Comparison of ENCODE assay signal across 23 mouse cellular contexts in genomic region chr12:17261005-17261404, GRCm38 (mm10). TPM values are rescaled to one million over a fixed set of nuclear protein-coding genes. Genes with fewer than 3 reads are reported as not detected.
A peak's percentile ranks its signal among the peaks of the same experiment; 100 is the strongest.
DNase-seq lines count a peak whose midpoint lies in the region; ATAC-seq and TF ChIP-seq lines count a peak whose summit lies in the region.
"Had no signal": no experiment of that assay in that cellular context is flagged by ENCODE, and none has a peak within 500 bp of the region (broad histone marks: within the 10 kb centered on the region; RNA-seq: fewer than 3 reads in every experiment).

No protein-coding gene starts in this region.

- H3K36me3 ChIP-seq in forebrain, embryonic 14.5 days (ENCODE audit: control insufficient read depth, insufficient read depth, low read length) = no peaks in the 10 kb centered on the region
- H3K36me3 ChIP-seq in forebrain, postnatal 0 days (ENCODE audit: insufficient read depth) = no peaks in the 10 kb centered on the region
- no peaks in the 10 kb centered on the region for H3K36me3 ChIP-seq in hindbrain, postnatal 0 days (ENCODE audit: insufficient read depth, low read length)
- no peaks in the 10 kb centered on the region for H3K36me3 ChIP-seq in hindbrain, embryonic 11.5 days (ENCODE audit: control insufficient read depth, insufficient read depth, low read length)
- no peaks in the 10 kb centered on the region for H3K36me3 ChIP-seq in midbrain, postnatal 0 days (ENCODE audit: insufficient read depth, low read length)
- H3K36me3 ChIP-seq in midbrain, embryonic 11.5 days (ENCODE audit: control insufficient read depth, insufficient read depth, low read length) = no peaks in the 10 kb centered on the region
- H3K36me3 ChIP-seq: embryonic facial prominence, embryonic 12.5 days; embryonic facial prominence, embryonic 15.5 days; heart, embryonic 10.5 days; hindbrain, embryonic 13.5 days had no signal

- no peak overlapping the region for H3K9ac ChIP-seq in forebrain, embryonic 14.5 days (ENCODE audit: low read length)
- no peak overlapping the region for H3K9ac ChIP-seq in forebrain, postnatal 0 days
- H3K9ac ChIP-seq in hindbrain, postnatal 0 days (replicated peaks; ENCODE audit: low read length) = no peak overlapping the region
- no peak overlapping the region for H3K9ac ChIP-seq in hindbrain, embryonic 11.5 days (ENCODE audit: low read depth, low read length)
- H3K9ac ChIP-seq in midbrain, postnatal 0 days (replicated peaks; ENCODE audit: low read length, poor library complexity, severe bottlenecking) = no peak overlapping the region
- no peak overlapping the region for H3K9ac ChIP-seq in midbrain, embryonic 11.5 days (ENCODE audit: low read length)
- H3K9ac ChIP-seq: embryonic facial prominence, embryonic 12.5 days; embryonic facial prominence, embryonic 15.5 days; hindbrain, embryonic 13.5 days had no signal

- no peaks in the 10 kb centered on the region for H3K9me3 ChIP-seq in forebrain, embryonic 14.5 days (replicated peaks; ENCODE audit: control insufficient read depth, low read length)
- H3K9me3 ChIP-seq in forebrain, postnatal 0 days (ENCODE audit: low read length) = no peaks in the 10 kb centered on the region
- H3K9me3 ChIP-seq in hindbrain, postnatal 0 days (ENCODE audit: low read length) = no peaks in the 10 kb centered on the region
- no peaks in the 10 kb centered on the region for H3K9me3 ChIP-seq in hindbrain, embryonic 11.5 days (ENCODE audit: control insufficient read depth, low read length)
- H3K9me3 ChIP-seq in midbrain, postnatal 0 days (ENCODE audit: low read length) = no peaks in the 10 kb centered on the region
- no peaks in the 10 kb centered on the region for H3K9me3 ChIP-seq in midbrain, embryonic 11.5 days (ENCODE audit: control insufficient read depth, low read length)
- H3K9me3 ChIP-seq: embryonic facial prominence, embryonic 12.5 days; embryonic facial prominence, embryonic 15.5 days; heart, embryonic 10.5 days; hindbrain, embryonic 13.5 days had no signal

- WGBS in forebrain, embryonic 14.5 days = 77% methylated on average over 3 of the region's 3 CpGs
- WGBS in forebrain, postnatal 0 days = 68% methylated on average over 3 of the region's 3 CpGs
- WGBS in hindbrain, postnatal 0 days = 62% methylated on average over 3 of the region's 3 CpGs
- 94% methylated on average over 3 of the region's 3 CpGs for WGBS in hindbrain, embryonic 11.5 days
- WGBS in midbrain, postnatal 0 days = 87% methylated on average over 3 of the region's 3 CpGs
- 94% methylated on average over 3 of the region's 3 CpGs for WGBS in midbrain, embryonic 11.5 days

- no peak for ATAC-seq in forebrain, embryonic 14.5 days
- no peak for ATAC-seq in forebrain, postnatal 0 days
- ATAC-seq in hindbrain, postnatal 0 days = peak; percentile 41; the same call in 1 of the 2 replicates
- ATAC-seq in hindbrain, embryonic 11.5 days (ENCODE audit: low FRiP score) = no peak
- ATAC-seq in midbrain, postnatal 0 days (ENCODE audit: low FRiP score) = no peak
- ATAC-seq in midbrain, embryonic 11.5 days (ENCODE audit: low FRiP score) = no peak
- ATAC-seq in megakaryocyte-erythroid progenitor cell, adult 5-6 weeks (replicated peaks; ENCODE audit: low FRiP score, low TSS enrichment, poor library complexity, severe bottlenecking) = no peak
- ATAC-seq: activated CD4-positive, CD25-positive, alpha-beta regulatory T cell, adult 4 months; CD4-positive, CD25-positive, alpha-beta regulatory T cell, adult 4 months; hindbrain, embryonic 16.5 days; inflammation-experienced regulatory T-cells, adult 6 months; intestine, embryonic 16.5 days had no signal

- TF ChIP-seq CTCF in forebrain, postnatal 0 days (IDR thresholded peaks at IDR 0.05; ENCODE audit: low read depth) = no peak
- TF ChIP-seq CTCF in hindbrain, postnatal 0 days (IDR thresholded peaks at IDR 0.05; ENCODE audit: low read depth) = no peak
- no peak for TF ChIP-seq CTCF in midbrain, postnatal 0 days (IDR thresholded peaks at IDR 0.05)

- no peaks in the 10 kb centered on the region for H3K27me3 ChIP-seq in forebrain, embryonic 14.5 days (replicated peaks; ENCODE audit: control insufficient read depth, insufficient read depth, low read length)
- H3K27me3 ChIP-seq in forebrain, postnatal 0 days (ENCODE audit: insufficient read depth, low read length) = no peaks in the 10 kb centered on the region
- H3K27me3 ChIP-seq in hindbrain, postnatal 0 days (ENCODE audit: insufficient read depth, low read length) = no peaks in the 10 kb centered on the region
- H3K27me3 ChIP-seq in hindbrain, embryonic 11.5 days (ENCODE audit: control insufficient read depth, insufficient read depth, low read length) = no peaks in the 10 kb centered on the region
- no peaks in the 10 kb centered on the region for H3K27me3 ChIP-seq in midbrain, postnatal 0 days (ENCODE audit: insufficient read depth, low read length)
- no peaks in the 10 kb centered on the region for H3K27me3 ChIP-seq in midbrain, embryonic 11.5 days (ENCODE audit: control insufficient read depth, insufficient read depth, low read length)
- H3K27me3 ChIP-seq: embryonic facial prominence, embryonic 12.5 days; embryonic facial prominence, embryonic 15.5 days had no signal

- DNase-seq in forebrain, embryonic 14.5 days (ENCODE audit: low spot score) = peak; percentile 28
- no peak for DNase-seq in forebrain, postnatal 0 days
- peak; percentile 30 for DNase-seq in hindbrain, postnatal 0 days (ENCODE audit: low spot score)
- no peak for DNase-seq in hindbrain, embryonic 11.5 days (ENCODE audit: low spot score)
- peak; percentile 35 for DNase-seq in midbrain, postnatal 0 days (ENCODE audit: low spot score)
- no peak for DNase-seq in midbrain, embryonic 11.5 days (ENCODE audit: low spot score, missing footprints)
- DNase-seq: adrenal gland, adult 8-10 months; adrenal gland, postnatal 25 days; cerebellum, adult 2 months; cerebellum, postnatal 25 days; gastrocnemius, postnatal 25 days; heart, adult 2 months; kidney, adult 18-20 months had no signal

- H3K4me2 ChIP-seq in forebrain, embryonic 14.5 days (ENCODE audit: low read length) = no peak overlapping the region
- no peak overlapping the region for H3K4me2 ChIP-seq in forebrain, postnatal 0 days (ENCODE audit: low read depth)
- H3K4me2 ChIP-seq in hindbrain, postnatal 0 days (ENCODE audit: low read depth, low read length) = no peak overlapping the region
- H3K4me2 ChIP-seq in hindbrain, embryonic 11.5 days (replicated peaks; ENCODE audit: low read depth, low read length) = no peak overlapping the region
- no peak overlapping the region for H3K4me2 ChIP-seq in midbrain, postnatal 0 days (ENCODE audit: low read depth, low read length, poor library complexity, severe bottlenecking)
- H3K4me2 ChIP-seq in midbrain, embryonic 11.5 days = no peak overlapping the region
- H3K4me2 ChIP-seq: embryonic facial prominence, embryonic 12.5 days; embryonic facial prominence, embryonic 15.5 days; hindbrain, embryonic 13.5 days had no signal

- H3K4me3 ChIP-seq in forebrain, embryonic 14.5 days (ENCODE audit: low read depth, low read length) = no peak overlapping the region
- no peak overlapping the region for H3K4me3 ChIP-seq in forebrain, postnatal 0 days (ENCODE audit: low read depth, low read length)
- H3K4me3 ChIP-seq in hindbrain, postnatal 0 days (ENCODE audit: low read length) = no peak overlapping the region
- H3K4me3 ChIP-seq in hindbrain, embryonic 11.5 days (ENCODE audit: low read depth, low read length) = no peak overlapping the region
- no peak overlapping the region for H3K4me3 ChIP-seq in midbrain, postnatal 0 days (ENCODE audit: low read depth, low read length)
- no peak overlapping the region for H3K4me3 ChIP-seq in midbrain, embryonic 11.5 days (ENCODE audit: low read depth, low read length)
- H3K4me3 ChIP-seq: embryonic facial prominence, embryonic 12.5 days; embryonic facial prominence, embryonic 15.5 days; heart, adult 2 months; heart, embryonic 10.5 days; hindbrain, embryonic 13.5 days had no signal

- H3K27ac ChIP-seq in forebrain, embryonic 14.5 days (ENCODE audit: low read depth, low read length) = no peak overlapping the region
- H3K27ac ChIP-seq in forebrain, postnatal 0 days (ENCODE audit: low read depth, low read length) = no peak overlapping the region
- H3K27ac ChIP-seq in hindbrain, postnatal 0 days = no peak overlapping the region
- H3K27ac ChIP-seq in hindbrain, embryonic 11.5 days (ENCODE audit: low read depth, low read length) = no peak overlapping the region
- H3K27ac ChIP-seq in midbrain, postnatal 0 days (ENCODE audit: low read depth, low read length) = no peak overlapping the region
- H3K27ac ChIP-seq in midbrain, embryonic 11.5 days (ENCODE audit: low read depth, low read length) = no peak overlapping the region
- H3K27ac ChIP-seq: embryonic facial prominence, embryonic 12.5 days; embryonic facial prominence, embryonic 15.5 days; heart, adult 2 months; heart, embryonic 10.5 days; hindbrain, embryonic 13.5 days had no signal

- no peaks in the 10 kb centered on the region; the same call in 1 of the 2 replicates for H3K4me1 ChIP-seq in forebrain, embryonic 14.5 days (ENCODE audit: control insufficient read depth, insufficient read depth, low read length)
- H3K4me1 ChIP-seq in forebrain, postnatal 0 days (ENCODE audit: insufficient read depth) = no peaks in the 10 kb centered on the region
- no peaks in the 10 kb centered on the region for H3K4me1 ChIP-seq in hindbrain, postnatal 0 days (ENCODE audit: insufficient read depth, low read length)
- no peaks in the 10 kb centered on the region for H3K4me1 ChIP-seq in hindbrain, embryonic 11.5 days (replicated peaks; ENCODE audit: control insufficient read depth, insufficient read depth, low read length)
- no peaks in the 10 kb centered on the region for H3K4me1 ChIP-seq in midbrain, postnatal 0 days (ENCODE audit: insufficient read depth, low read length)
- no peaks in the 10 kb centered on the region for H3K4me1 ChIP-seq in midbrain, embryonic 11.5 days (ENCODE audit: control insufficient read depth, insufficient read depth, low read length)
- H3K4me1 ChIP-seq: embryonic facial prominence, embryonic 12.5 days; embryonic facial prominence, embryonic 15.5 days; hindbrain, embryonic 13.5 days had no signal

RNA-seq across cellular contexts. Expression of gene Pdia6, which starts 5.3 kb away (rescaled TPM):
- polyA plus RNA-seq in forebrain, embryonic 14.5 days (2014; fragmentation: Nextera tagmentation; extraction: Ambion mirVana) = 357 and 368 TPM in 2 replicates
- total RNA-seq in forebrain, postnatal 0 days (2014; rRNA removed) = 152 and 182 TPM in 2 replicates
- 223 and 247 TPM in 2 replicates for polyA plus RNA-seq in forebrain, postnatal 0 days (2015; fragmentation: Nextera tagmentation; extraction: Ambion mirVana)
- 76.3 and 99.2 TPM in 2 replicates for total RNA-seq in hindbrain, postnatal 0 days (2014; rRNA removed)
- polyA plus RNA-seq in hindbrain, postnatal 0 days (2015; fragmentation: Nextera tagmentation; extraction: Ambion mirVana) = 194 and 201 TPM in 2 replicates
- polyA plus RNA-seq in hindbrain, embryonic 11.5 days (2014; fragmentation: Nextera tagmentation; extraction: Ambion mirVana) = 545 and 570 TPM in 2 replicates
- 85.4 and 116 TPM in 2 replicates for total RNA-seq in midbrain, postnatal 0 days (2014; rRNA removed)
- 184 and 188 TPM in 2 replicates for polyA plus RNA-seq in midbrain, postnatal 0 days (2015; fragmentation: Nextera tagmentation; extraction: Ambion mirVana)
- 540 TPM in 2 replicates for polyA plus RNA-seq in midbrain, embryonic 11.5 days (2014; fragmentation: Nextera tagmentation; extraction: Ambion mirVana)
- total RNA-seq in megakaryocyte-erythroid progenitor cell, adult 5-6 weeks (2014; fragmentation: Nextera tagmentation) = 68.3 and 94.4 TPM in 2 replicates
- 175 and 216 TPM in 2 replicates for total RNA-seq in megakaryocyte-erythroid progenitor cell, adult 5-6 weeks (2017)

Comparison
In these comparisons a context has a peak if more than half of its experiments do, and no peak if none do; other contexts are left out.
1. DNase-seq: peak in forebrain, embryonic 14.5 days (single experiment), hindbrain, postnatal 0 days (single experiment) and midbrain, postnatal 0 days (single experiment); none in forebrain, postnatal 0 days (single experiment), hindbrain, embryonic 11.5 days (single experiment) and midbrain, embryonic 11.5 days (single experiment).